Mouse (Mus musculus) cerebellum, adult 2 months (tissue): ENCODE results near the gene Plekhn1. TPM values are rescaled to one million over a fixed set of nuclear protein-coding genes. Genes with fewer than 3 reads are reported as not detected.

ENCODE experiments used
- DNase-seq, 2 experiments: peaks; one replicate each; pipeline ENCODE4 v3.0.0; 2021
- H3K27ac ChIP-seq: fragments of 200-500 bp; 2 replicates; pipeline ENCODE4 v1.5.1; 2012; ENCODE audit warnings: low read length, control low read depth, inconsistent platforms; ENCODE audit not compliant: insufficient read depth
- H3K27me3 ChIP-seq: fragments of 200-500 bp; 2 replicates; pipeline ENCODE4 v1.6.1; 2012; ENCODE audit warnings: inconsistent platforms, mild to moderate bottlenecking, low read length, moderate library complexity; ENCODE audit not compliant: control insufficient read depth, insufficient read depth
- H3K4me1 ChIP-seq: fragments of 200-500 bp; 2 replicates; pipeline ENCODE4 v1.6.1; 2011; ENCODE audit warnings: low read length; ENCODE audit not compliant: control insufficient read depth, insufficient read depth
- H3K4me3 ChIP-seq: fragments of 200-500 bp; replicated peaks from 2 replicates; pipeline ENCODE3; 2011; ENCODE audit warnings: mild to moderate bottlenecking, low read depth, low read length, control low read depth; ENCODE audit not compliant: insufficient read depth
- CTCF ChIP-seq: fragments of 200-500 bp; IDR thresholded peaks from 2 replicates; pipeline ENCODE4 v1.5.1; 2011; ENCODE audit warnings: low read depth, mild to moderate bottlenecking, control low read depth, low read length, moderate library complexity, borderline replicate concordance; ENCODE audit not compliant: insufficient read depth
- POLR2A ChIP-seq: fragments of 200-500 bp; IDR thresholded peaks from 2 replicates; pipeline ENCODE4 v1.6.1; 2011; ENCODE audit warnings: low read length, control low read depth, borderline replicate concordance; ENCODE audit not compliant: insufficient read depth
- WGBS: fragments of 180-500 bp; shearing (Covaris S2); methylation state at CpG from one replicate; pipeline ENCODE4 v1.1.7; 2018; 5-methylcytosine and 5-hydroxymethylcytosine counted together
- polyA plus RNA-seq: library from polyadenylated mRNA; depleted of rRNA; stranded (reverse); fragments of >200 nt; gene quantifications from 2 replicates; pipeline ENCODE4 v1.2.3, GENCODE M21; 2012; rRNA removed

Gene Plekhn1
- polyA plus RNA-seq, 1 experiment = 93.4 TPM

DNA sequence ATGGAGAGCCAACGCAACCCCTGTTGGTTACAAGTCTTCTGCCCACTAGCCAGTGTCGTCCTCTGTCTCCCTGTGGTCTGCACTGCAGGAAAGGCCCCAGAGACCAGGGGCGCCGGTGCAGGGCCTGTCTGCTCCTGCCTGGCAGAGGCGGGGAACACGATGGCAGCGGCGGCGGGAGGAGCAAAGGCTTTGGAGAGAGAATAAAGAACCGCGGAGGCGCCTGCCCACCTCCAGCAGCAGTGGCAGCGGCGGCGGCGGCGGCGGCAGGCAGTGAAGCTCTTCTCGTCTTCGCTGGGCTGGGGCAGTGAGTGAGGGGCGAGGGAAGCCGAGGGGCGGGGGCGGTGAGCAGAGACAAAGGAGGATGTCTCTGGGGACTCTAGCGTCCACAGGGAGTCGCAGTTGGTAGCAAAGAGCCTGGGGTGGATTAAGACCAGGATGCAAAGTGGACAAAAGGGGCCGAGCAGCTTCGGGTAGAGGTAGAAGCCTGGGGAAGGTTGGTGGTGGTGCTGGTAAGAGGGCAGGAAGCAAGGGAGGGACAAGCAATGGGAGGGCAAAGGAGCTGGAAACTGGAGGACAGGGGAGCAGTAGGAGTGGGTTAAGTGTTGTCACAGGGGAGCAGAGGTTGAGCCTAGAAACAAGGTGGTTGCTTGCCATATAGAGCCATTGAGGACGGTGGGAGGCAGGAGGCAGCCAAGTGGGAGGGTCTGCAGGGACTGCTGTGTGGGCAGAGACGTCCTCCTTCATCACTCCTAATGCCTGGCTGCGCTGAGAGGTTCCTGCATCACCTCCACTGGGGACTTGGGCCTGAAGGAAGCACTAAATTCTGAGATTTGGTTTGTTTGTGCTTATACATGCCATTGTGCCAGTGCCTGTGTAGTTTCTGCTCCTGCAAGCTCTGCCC, 48.5 kb downstream of the Plekhn1 start:
- WGBS = 22% methylated on average over 31 of the region's 31 CpGs
- no peak for TF ChIP-seq POLR2A
- TF ChIP-seq CTCF = no peak
- Histone ChIP-seq H3K27ac (no peak overlapping the region), H3K4me3 (peak overlapping the region; percentile 51), H3K27me3 (no peaks in the 10 kb centered on the region), H3K4me1 (peaks cover 5% of the 10 kb centered on the region; the same call in 1 of the 2 replicates)
- DNase-seq = peak; percentile 39 to 53

DNA sequence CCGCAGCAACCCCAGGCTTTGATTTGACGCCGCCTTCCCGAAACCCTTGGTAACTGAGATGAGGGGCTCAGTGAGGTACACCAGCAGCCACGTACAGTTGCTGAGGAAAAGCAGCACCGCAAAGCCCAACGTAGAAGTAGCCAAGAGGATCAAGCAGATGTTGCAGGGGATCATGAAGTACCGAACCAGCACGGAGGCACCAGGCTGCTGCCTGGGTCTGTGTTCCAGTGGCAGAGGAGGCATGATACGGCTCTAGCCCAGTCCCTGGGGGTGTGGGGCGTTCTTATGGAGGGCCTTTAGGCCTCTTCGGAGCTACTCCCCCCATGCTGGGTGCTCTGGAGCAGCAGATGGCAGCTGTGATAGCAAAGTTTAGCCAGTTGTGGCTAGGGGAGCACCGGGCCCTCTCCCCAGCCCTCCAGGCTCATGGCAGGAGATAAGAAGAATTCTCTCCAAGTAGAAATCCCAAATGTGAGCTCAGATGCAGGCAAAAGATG, 49.2 kb downstream of the Plekhn1 start:
- H3K27me3 ChIP-seq = no peaks in the 10 kb centered on the region
- peak overlapping the region; percentile 51 for H3K4me3 ChIP-seq
- DNase-seq = peak in 1 of 2 experiments; percentile 27
- H3K27ac ChIP-seq = no peak overlapping the region
- TF ChIP-seq CTCF (no peak), POLR2A (no peak)
- WGBS = 68% methylated on average over 13 of the region's 13 CpGs
- peaks cover 5% of the 10 kb centered on the region; the same call in 1 of the 2 replicates for H3K4me1 ChIP-seq

DNA sequence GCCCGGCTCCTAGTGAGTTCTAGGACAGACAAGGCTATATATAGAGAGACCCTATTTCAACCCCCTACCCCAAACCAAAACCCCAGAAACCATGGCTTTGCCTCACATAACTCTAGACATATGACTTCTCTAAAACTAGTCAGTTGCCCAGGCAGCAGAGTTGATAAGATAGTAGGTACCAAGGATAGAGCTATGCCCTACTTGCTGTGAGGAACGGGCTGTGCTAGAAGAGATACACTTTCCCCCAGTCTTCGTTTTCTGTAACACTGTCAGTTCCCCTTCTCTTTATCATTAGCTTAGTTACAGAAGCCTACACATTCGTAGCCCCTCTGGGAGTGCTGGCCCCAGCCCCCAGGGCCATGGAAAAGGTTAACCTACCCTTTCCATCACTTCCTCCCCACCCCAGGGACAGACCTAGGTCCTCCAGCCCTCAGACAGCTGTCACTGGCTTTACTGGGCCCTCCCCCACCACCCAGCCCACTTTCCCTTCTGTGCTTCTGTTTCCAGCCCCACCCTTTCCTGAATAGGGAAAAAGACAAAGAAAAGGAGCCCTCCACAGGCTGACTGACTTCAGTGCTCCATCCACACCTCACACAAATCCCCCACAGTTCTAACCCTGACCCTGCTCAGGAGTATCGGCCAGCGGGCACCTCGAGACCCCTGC, 50.2 kb downstream of the Plekhn1 start:
- Histone ChIP-seq H3K4me1 (peaks cover 5% of the 10 kb centered on the region; the same call in 1 of the 2 replicates), H3K27ac (no peak overlapping the region), H3K27me3 (no peaks in the 10 kb centered on the region), H3K4me3 (no peak overlapping the region)
- WGBS = 90% methylated on average over 7 of the region's 7 CpGs
- no peak for TF ChIP-seq POLR2A
- TF ChIP-seq CTCF = no peak
- DNase-seq = no peak

DNA sequence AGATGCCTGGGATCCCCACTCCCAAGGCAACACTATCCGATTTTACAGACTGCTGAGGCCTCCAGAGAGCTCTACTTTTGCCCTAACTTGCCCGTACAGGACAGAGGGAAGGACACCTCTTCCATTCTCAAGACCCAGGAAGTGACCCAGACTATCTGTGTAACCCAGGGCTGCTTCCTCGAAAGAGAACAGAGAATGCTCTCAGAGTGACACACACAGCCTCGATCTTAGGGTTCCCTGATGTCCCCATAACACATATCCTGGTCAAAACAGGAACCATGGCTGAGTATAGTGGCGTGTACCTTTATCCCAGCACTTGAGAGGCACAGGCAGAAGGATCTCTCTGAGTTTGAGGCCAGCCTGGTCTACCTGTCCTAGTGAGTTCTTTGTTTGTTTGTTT, 50.9 kb downstream of the Plekhn1 start:
- Histone ChIP-seq H3K4me1 (peaks cover 2% of the 10 kb centered on the region; the same call in 1 of the 2 replicates), H3K4me3 (no peak overlapping the region), H3K27ac (no peak overlapping the region), H3K27me3 (no peaks in the 10 kb centered on the region)
- 85% methylated on average over 5 of the region's 5 CpGs for WGBS
- no peak for DNase-seq
- TF ChIP-seq CTCF = no peak
- TF ChIP-seq POLR2A = no peak

DNA sequence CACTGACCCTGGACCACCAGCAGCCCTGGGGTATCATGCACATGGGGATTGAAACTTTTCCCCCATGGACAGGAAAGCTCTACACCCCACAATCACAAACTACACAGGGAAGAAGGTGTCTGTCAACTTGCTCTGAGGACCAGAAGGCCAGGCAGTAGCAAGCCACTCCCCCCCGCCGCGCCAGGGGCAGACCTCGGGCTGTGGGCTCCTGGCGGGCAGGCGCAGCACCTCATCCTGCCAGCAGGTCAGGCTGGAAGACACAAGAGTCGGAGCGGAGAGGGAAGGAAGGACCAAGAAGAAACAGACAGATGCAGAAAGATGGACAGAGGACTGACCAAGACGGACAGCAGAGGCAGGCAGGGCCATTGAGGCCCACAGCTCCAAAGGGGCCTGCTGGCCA, 57.0 kb downstream of the Plekhn1 start:
- TF ChIP-seq POLR2A (no peak), CTCF (no peak)
- no peak overlapping the region for H3K4me3 ChIP-seq
- WGBS = 86% methylated on average over 9 of the region's 9 CpGs
- H3K27me3 ChIP-seq = no peaks in the 10 kb centered on the region
- no peak overlapping the region for H3K27ac ChIP-seq
- H3K4me1 ChIP-seq = no peaks in the 10 kb centered on the region
- DNase-seq = no peak

DNA sequence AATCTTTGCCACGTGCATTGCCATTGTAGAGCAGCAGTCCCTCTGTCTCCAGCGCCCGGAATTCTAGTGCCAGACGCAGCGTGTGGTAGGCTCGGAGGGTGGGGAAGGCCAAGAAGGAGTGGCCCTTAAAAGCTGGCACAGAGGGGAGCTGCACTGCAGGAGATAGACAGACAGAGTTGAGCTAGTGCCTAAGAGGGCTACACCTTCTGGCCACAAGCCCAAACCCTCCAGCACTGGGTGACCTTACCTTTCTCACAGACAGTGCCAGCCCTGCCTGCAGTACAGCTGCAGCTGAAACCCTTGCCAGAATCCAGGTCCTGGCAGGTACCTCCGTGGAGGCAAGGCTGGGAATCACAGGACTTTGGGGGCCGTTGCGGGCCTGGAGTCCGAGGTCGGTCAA, 62.8 kb downstream of the Plekhn1 start:
- H3K4me1 ChIP-seq = no peaks in the 10 kb centered on the region
- TF ChIP-seq POLR2A = no peak
- no peak for TF ChIP-seq CTCF
- H3K27ac ChIP-seq = no peak overlapping the region
- WGBS = 76% methylated on average over 11 of the region's 11 CpGs
- H3K4me3 ChIP-seq = no peak overlapping the region
- H3K27me3 ChIP-seq = no peaks in the 10 kb centered on the region
- DNase-seq = no peak

Other genes starting within 250 kb of the Plekhn1 start
- gene B3galt6, start 242.2 kb downstream of the Plekhn1 start, polyA plus RNA-seq = 10.8 and 11.4 TPM in 2 replicates
- gene Sdf4, start 242.0 kb downstream of the Plekhn1 start, polyA plus RNA-seq = 136 and 142 TPM in 2 replicates
- gene Tnfrsf4, start 221.0 kb downstream of the Plekhn1 start, polyA plus RNA-seq = 3.6 and 5.2 TPM in 2 replicates
- 0.10 and 0.11 TPM in 2 replicates for gene Tnfrsf18, start 208.7 kb downstream of the Plekhn1 start, polyA plus RNA-seq
- 0.11 and 0.32 TPM in 2 replicates for gene Ttll10, start 175.4 kb downstream of the Plekhn1 start, polyA plus RNA-seq
- 32.6 and 34.3 TPM in 2 replicates for gene 9430015G10Rik, start 124.9 kb downstream of the Plekhn1 start, polyA plus RNA-seq
- gene Rnf223, start 104.3 kb downstream of the Plekhn1 start, polyA plus RNA-seq = 2.0 and 2.1 TPM in 2 replicates
- gene Agrn, start 37.4 kb downstream of the Plekhn1 start, polyA plus RNA-seq = 109 and 111 TPM in 2 replicates
- 3.5 and 4.8 TPM in 2 replicates for gene Isg15, start 34.0 kb downstream of the Plekhn1 start, polyA plus RNA-seq
- gene AW011738, start 31.6 kb downstream of the Plekhn1 start, polyA plus RNA-seq = 6.6 and 6.8 TPM in 2 replicates
- gene Perm1, start 19.0 kb downstream of the Plekhn1 start, polyA plus RNA-seq = 1.3 and 1.4 TPM in 2 replicates
- gene Noc2l, start 1.2 kb upstream of the Plekhn1 start, polyA plus RNA-seq = 73.5 and 75.9 TPM in 2 replicates
- 1.7 and 1.8 TPM in 2 replicates for gene Samd11, start 20.8 kb upstream of the Plekhn1 start, polyA plus RNA-seq
- gene Vmn2r-ps159, start 96.2 kb upstream of the Plekhn1 start, polyA plus RNA-seq = not detected in 2 replicates